Mouse (Mus musculus) yolk sac, embryonic 10.5 days (tissue): ENCODE measurements around the gene Klhdc8b.

Source experiments
- DNase-seq: peaks from one replicate; pipeline ENCODE4 v3.0.0-alpha.2; 2017; ENCODE audit warnings: low spot score

Gene Klhdc8b

DNA sequence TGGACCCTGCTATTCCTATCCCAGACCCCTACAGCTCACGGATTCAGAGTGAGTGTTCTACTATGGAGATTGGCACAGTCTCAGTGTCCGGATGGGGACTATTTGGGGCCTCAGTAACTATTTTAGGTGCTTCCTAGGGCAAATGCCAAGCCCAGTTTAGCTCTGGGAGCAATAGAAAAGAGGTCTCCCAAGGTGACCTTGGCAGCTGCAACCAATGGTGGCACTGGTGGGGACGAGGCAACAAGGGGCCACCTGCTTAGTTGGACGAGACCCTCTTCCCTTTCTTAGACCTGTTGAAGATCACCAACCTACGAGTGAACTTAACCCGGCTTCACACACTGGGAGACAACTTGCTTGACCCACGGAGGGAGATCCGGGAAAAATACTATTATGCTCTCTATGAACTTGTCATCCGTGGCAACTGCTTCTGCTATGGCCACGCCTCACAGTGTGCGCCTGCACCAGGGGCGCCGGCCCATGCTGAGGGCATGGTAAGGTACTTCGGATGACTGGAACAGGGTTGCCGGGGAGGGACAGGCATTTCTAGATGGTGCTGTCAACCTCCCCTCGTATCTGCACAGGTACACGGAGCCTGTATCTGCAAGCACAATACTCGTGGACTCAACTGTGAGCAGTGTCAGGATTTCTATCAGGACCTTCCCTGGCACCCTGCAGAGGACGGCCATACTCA lies 20.3 kb upstream of the Klhdc8b start:
- no peak for DNase-seq

DNA sequence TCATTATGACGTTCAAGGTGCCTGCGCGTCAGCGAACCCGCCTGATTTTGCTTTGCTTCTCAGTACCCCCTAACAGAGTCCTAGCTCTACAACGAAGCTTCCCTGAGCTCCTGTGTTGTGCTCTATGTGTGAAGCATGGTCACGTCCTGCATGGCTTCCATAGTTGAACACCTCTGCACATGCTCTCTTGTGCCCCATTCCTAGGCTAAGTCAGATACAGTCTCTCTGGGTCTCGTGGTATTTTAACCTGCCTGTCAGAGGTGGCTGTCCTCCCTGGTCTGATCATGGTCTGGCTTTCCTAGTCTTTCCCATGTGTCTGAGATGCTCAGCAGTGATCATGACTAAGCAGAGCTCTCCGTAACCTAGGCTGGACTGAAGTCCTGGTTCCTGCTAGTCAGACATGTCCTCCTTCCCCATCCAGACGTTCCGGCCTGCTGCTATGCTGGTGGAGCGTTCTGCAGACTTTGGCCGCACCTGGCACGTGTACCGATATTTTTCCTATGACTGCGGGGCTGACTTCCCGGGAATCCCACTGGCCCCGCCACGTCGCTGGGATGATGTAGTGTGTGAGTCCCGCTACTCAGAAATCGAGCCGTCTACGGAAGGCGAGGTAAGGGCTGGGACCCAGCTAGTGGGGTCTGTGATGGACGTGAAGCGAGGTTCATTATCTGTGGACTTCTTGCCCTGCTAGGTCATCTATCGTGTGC lies 19.6 kb upstream of the Klhdc8b start:
- no peak for DNase-seq

DNA sequence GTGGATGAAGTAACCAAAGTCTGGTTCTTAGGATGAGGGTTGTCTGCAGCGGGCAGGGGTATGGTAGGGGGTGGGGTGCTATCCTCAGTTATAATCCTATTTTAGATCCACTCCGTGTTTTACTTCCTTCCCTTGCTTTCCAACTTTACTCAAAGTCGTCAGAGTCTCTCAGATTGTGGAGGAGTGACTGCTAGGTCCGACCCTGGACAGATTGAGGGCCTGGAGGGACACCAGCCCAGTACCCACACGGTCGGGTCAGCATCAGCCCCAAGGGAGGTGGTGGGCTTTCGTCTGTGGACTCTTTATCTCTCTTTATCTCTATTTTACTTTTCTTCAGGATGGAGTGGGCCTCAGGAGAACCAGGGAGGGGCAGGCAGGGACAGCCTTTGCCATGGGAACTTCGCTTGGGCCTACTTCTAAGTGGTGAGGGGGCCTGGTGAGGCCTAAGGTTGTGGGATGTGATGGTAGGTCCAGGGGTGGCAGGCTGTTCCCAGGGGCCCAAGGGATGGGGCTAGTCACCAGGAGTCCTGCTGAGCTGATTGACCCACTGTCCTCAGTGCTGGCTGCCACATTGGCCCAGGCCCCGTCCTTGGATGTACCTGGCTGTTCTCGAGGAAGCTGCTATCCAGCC lies 18.5 kb upstream of the Klhdc8b start, which contains the start of gene Lamb2:
Gene Lamb2, plus strand, starts transcription at position 16 of the 631 bp plus-strand sequence.
- DNase-seq: peak; percentile 72

DNA sequence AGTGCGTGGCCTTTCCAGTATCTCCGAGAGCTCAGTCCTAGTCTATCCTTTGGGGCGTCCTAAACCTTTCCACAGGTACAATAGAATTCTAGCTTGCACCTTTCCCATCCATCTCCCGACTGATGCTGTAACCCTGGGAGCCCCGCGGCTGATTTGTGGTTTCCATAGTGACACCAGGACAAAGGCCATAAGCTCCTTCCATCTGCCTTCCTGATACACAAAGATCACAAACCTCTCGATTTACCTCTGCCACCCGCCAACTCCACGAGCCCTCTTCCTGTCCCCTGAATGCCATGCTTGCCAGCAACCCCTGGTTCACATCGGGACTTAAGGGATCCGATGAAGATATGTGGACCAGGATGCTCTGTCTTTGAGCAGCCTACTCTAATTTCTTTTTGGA lies 17.9 kb upstream of the Klhdc8b start:
- DNase-seq: no peak

DNA sequence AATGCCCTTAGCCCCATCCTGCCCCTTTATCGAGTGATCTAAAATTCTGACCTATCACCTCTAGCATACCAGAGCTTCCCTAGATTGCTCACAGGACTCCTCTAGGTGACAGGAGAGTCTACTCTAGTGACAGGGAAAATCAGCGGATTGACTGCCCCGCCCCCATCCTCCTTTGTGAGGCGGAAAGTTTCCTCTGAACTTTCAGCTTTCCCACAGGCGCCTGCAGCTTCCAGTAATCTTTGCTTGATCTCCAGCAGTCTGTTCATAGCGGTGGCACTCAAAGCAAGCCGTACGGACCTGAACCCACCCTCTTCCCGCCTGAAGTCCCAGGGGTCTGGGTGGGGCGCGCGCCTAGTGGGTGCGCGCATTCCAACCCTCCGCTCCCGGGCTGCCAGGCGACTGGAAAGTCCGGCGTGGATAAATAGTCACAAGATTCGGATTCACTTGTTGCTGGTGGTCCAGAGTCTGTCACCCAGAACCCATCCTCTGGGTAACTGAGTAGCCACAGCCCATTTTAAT lies 17.3 kb upstream of the Klhdc8b start:
- peak; percentile 91 for DNase-seq

DNA sequence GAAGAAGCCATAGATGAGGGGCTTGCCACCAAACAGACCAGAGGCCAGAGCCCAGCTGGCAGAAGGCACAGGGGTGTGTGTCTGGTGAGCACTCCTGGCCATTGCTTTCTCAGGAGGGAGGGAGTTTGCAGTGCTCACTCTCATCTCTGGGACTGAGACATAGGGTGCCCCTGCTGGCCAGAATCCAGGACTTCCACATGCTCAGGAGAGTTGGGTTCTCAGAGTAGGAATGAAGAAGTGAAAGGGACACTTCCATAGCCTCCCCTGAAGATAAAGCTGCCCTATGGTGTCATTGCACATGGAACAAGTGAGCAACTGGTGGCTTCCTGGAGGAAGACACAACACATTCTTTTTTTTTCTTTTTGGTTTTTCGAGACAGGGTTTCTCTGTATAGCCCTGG lies 13.1 kb upstream of the Klhdc8b start:
- no peak for DNase-seq

DNA sequence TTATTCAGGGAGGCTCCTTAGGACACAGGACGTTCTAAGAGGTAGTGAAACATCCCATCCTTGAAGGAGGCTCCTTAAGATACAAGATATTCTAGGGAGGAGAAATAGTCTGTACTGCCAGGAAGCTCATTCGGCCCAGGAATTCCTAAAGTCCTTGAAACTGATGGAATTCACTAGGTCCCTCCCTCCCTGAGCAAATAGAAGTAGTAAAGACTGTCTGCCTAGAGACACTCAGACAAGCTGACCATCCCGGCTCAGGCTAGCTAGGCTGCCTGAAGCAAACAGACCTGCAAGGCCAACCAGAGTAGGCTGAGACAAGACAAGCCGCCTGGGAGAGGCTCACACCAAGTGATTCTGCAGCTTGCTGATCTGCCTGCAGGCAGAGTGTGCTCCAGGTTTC lies 8.5 kb upstream of the Klhdc8b start:
- DNase-seq: peak; percentile 76

DNA sequence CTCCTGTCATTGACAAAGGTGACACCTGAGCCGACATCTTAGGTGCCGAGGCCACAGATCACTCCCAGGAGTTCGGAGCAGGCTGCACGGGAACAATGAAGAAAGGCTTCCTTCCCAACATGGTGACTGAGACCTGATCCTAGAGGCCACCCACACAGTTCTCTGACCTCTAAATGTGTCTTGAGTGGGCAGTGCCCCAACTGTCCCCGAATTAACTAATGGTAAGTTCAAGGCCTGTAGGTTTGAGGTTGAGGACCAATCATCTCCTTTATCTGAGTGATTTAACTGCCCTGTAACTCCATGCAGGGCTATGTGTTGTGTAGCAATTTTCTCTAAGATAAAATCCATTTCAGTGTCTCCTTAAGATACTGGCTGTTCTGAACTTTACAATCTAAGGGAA lies 8.0 kb upstream of the Klhdc8b start:
- DNase-seq: no peak

DNA sequence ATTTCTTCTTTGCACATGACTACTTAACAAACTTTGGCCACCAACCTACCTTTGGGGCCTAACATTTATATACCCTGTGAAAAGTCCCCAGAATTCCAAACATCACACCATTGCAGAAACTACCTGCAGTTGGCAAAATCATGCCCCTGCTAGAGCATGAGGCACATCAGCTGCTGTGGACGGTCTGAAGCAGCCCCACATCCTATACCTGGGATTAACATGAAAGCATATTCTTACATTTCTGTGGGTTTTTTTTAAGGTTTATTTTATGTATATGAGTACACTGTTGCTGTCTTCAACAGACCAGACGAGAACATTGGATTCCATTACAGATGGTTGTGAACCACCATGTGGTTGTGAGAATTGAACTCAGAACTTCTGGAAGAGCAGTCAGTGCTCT lies 4.8 kb upstream of the Klhdc8b start:
- DNase-seq: no peak

DNA sequence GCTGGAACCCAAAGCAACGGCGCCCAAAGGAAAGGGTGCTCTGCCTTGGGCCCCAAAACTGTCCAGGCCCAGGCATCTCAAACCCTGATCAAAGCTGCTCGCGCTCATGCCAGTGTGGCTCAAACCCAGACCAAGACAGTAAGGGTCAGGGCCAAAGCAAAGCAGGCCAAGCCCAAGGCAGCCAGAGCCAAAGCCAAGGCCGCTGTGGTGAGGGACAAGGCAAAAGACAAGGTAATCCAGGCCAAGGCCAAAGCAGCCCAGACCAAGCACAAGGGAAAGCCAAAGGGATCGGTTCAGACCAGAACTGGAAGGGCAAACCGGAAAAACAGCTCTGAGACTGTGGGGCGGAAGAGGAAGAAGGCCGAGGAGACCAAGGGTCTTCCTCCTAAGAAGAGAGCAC lies 2.3 kb upstream of the Klhdc8b start:
- DNase-seq: no peak

DNA sequence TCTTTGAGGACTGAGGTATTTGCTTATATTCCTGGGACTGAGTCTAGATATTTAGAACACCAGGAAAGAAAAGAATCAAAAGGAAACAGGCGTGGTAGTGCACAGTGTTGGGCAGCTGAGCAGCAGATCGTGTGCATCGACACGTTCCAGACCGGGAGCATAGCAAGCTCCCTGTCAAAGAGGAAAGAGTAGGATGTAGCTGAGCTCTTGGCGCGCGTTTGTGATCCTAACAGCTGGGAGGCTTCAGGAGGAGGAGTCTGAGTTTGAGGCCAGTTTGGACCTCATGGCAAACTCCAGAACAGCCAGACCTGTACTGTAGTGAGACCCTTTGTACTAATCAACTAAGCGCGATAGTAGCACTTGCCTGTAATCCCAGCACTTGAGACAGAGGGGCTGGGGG lies 811 bp upstream of the Klhdc8b start:
- no peak for DNase-seq

DNA sequence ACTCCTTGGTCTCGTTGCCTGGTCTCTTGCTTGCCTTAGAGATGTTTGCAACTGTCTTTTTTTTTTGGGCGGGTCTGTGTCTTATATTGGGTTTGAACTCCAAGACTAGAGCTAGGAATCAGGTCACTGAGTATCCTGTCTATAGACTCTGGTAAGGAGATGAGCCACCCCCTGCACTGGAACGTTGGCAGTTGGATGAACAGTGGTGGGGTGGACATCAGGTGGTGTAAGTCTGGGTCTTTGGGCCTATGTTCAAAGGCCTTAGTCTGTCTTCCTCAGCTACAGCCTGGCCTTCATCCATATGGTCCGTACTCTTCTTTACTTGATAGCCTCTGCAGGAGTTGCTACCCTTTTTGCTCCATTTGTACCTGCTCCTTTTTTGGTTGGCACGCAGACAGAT lies 294 bp upstream of the Klhdc8b start:
- no peak for DNase-seq

DNA sequence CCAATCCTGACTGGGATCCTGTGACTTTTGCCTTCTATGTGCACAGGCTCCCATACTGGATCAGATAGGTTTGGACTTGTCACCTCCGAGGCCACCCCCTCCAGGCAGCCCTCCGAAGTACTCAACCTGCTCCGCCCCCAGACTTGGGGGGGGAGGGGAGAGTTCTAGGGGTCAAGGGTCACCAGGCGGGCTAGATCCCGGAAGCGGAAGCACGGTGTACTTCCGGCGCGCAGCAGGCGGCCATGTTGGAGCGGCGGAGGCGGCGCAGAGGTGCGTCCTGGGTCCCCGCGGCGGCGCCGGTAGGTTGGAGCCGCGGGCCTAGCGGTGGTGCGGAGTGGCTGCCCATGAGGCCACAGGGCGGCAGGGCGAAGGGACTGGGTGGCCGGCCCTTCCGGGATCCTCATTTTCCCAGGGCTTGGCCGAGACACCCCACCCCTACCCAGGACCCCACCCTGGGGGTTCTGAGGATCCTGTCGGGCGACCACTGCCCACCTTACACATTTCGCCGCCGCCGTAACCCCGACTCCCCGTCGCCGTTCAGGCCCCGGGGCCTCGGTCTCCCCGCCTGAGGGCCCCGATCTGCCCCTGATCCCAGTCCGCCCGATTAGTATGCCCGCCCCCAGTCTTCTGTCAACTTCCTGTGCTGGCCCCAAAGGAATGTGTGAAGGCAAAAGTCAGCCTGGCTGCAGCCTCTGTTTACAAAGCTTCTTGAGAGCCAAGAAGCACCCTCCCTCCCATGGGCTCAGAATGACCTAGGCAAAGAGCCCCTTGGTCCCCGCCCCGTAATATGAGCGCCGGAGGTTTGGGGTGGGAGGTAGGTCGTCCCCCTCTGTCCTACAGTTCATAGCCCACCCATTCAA lies 832 bp downstream of the Klhdc8b start, which contains the start of gene Ccdc71:
Gene Ccdc71, plus strand, starts transcription at position 209 of the 860 bp plus-strand sequence.
- peak; percentile 89 for DNase-seq

DNA sequence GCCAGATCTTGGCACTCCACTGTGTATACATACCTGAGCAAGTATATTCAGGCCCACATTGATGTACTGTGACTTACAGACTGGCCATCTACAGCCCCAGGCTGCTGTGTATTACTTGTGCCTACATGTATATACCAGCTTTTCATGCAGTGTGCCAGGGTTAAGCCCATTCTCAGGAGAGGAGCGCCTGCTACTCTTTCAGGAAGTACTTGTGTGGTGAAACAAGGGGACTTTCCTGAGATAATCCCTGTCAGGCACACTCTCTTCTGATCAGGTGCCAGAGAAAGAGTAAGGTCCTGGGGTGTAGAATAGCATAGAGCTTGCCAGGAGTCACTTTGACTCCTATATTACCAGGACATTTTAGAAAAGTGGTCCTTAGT lies 1.5 kb downstream of the Klhdc8b start:
- no peak for DNase-seq

DNA sequence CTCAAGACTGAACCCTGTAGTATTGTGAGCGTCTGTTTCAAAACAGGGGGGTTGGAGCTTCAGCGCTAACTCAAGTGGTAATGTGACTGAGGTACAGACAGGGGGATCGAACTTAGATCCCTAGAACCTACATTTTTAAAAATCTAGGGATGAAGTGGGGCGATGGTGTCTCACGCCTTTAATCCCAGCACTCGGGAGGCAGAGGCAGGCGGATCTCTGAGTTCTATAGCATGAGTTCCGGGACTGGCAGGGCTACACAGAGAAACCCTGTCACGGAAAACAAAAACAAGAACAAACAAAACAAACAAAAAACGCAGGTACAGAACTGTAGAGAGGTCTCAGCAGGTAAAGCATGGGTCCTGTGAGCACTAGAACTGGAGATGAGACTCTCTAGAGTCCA lies 4.4 kb downstream of the Klhdc8b start:
- DNase-seq: no peak

DNA sequence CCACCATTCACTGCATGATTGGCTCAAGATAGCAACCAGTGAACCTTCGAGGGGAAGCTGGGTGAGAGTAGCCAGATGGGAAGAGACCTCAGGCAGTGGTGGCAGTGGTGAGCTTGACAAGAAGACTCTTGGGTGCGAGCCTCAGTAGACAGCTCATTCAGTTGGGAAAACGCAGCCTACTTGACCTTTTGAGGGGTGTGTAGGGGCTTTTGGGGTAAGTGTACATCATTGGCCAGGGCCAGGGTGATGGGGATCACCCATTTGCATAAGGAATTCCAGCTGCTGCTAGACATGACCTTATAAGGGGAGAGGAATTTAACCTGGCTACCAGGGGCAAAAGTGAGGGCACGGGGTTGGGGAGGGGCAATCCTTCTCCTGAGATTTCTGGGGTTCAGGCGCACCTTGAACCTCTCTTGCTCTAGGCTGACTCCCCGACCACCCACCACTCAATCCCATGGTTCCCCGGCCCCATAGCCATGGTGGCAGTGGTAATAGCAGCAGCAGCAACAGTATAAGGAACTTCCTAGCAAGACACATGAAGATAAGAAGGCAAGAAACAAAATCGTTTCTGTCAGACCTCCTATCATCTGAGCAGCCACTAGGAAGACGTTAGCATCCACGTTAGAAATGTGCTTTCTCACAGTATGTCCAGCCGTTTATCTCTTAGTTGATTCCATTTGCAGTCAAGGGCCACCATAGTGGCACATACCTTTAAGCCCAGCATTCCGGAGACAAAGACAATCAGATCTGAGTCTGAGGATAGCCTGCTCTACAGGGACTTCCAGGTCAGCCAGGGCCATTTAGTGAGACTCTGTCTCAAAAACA lies 5.4 kb downstream of the Klhdc8b start:
- no peak for DNase-seq

DNA sequence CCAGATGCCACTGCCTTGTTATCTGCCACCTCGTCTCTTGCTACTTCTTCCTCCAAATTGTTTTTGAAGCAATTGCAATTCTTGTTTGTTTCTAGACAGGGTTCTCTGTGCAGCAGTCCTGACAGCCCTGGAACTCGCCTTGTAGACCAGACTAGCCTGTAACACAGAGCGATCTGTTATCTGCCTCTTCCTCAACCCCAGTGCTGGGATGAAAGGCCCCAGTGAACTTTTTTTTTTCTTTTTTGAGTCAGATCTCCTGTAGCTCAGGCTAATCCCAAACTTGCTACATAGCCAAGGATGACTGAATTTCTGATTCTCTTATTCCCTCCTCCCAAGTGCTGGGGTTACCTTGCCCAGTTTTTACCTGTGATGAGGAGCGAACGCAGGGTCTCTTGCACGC lies 7.0 kb downstream of the Klhdc8b start:
- no peak for DNase-seq

DNA sequence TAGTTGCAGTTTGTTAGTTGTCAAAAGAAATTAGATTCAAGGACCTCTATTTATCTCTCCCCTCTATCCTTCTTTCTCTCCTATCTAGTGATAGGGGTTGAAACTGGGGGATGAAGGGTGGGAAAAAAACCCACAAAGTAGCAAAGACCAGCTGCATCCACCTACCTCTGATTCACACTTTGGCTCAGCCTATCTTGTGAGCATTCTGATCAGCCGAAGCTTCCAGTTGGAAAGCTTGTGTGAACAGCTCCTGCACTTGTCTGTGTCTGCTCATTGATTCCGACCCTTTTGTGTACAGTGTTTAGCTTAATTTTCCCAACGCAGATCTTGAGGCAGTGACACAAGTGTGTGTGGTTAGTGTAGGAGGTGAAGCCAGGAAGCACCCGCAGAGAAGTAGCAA lies 7.9 kb downstream of the Klhdc8b start:
- no peak for DNase-seq

DNA sequence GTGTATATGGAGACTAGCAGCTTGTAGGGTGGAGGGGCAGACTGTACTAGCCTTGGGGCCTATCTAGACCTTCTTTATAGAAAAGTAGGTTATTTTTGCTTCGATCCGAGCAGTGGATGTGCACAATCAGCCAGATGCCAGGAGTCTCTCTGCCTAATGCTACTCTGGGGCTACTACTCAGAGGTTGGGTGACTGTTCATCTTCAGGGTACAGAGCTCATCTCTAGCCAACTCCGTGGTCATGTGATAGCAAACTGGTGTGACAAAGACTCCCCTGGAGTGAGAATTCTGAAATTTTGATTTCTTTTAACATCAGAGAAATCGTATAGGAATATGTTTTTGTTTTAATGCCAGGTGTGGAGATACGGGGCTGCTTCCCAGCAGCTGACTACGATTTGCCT lies 8.5 kb downstream of the Klhdc8b start:
- no peak for DNase-seq

DNA sequence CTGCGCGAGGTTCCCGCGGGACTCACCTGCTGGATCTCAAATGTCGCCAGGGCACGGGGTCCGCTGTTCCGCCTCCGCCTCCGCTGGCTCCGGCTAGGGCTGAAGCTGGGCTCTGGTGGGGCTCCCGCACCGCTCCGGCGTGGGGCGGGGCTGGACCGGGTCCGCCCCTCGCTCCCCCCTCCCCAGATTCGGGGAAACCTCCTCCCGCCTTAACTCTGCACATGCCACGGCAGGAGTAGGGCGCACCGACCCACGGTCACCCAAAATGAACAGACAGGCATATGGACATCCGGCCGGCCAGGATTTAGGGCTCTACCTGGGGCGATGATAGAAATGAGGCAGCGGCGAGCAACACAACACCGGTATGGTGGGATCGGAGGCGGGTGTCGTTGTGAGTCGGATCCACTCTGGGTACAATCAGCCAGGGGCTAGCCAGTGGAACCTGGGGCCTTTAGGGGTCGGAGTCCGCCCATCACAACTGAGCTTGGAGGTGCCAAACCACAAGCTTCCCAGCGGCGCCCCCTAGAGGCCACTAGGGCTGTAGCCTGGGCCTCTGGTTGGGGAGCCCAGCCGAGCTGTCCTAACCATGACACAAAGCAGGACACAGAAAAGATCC lies 9.0 kb downstream of the Klhdc8b start:
- DNase-seq: peak; percentile 83
